Mouse (Mus musculus): ENCODE data around the gene Crocc2. TPM values are rescaled to one million over a fixed set of nuclear protein-coding genes. Genes with fewer than 3 reads are reported as not detected.

The Crocc2 gene
- polyA plus RNA-seq, 1 experiment: 0.32 TPM

- TF ChIP-seq CTCF (IDR thresholded peaks at IDR 0.05; ENCODE audit: borderline replicate concordance, insufficient read depth, low read length): no peak
- TF ChIP-seq POLR2A (IDR thresholded peaks at IDR 0.05; ENCODE audit: low read depth, low read length): no peak
- Histone ChIP-seq H3K4me3 (ENCODE audit: insufficient read depth, low read length) (no peak within 1 kb of the TSS), H3K27ac (ENCODE audit: insufficient read depth, low read length) (no peak within 1 kb of the TSS), H3K4me1 (ENCODE audit: control insufficient read depth, insufficient read depth, low read length) (no peaks in the 10 kb centered on the region)
Measured at GRCm38 (mm10) chr1:93160501-93161133, 7.9 kb upstream of the Crocc2 start, which contains the start of gene 2310007B03Rik. 2310007B03Rik (minus strand) TSS chr1:93160948.

- Histone ChIP-seq H3K27ac (ENCODE audit: insufficient read depth, low read length) (no peak overlapping the region), H3K4me3 (ENCODE audit: insufficient read depth, low read length) (no peak overlapping the region), H3K4me1 (ENCODE audit: control insufficient read depth, insufficient read depth, low read length) (no peaks in the 10 kb centered on the region)
- TF ChIP-seq POLR2A (IDR thresholded peaks at IDR 0.05; ENCODE audit: low read depth, low read length): no peak
- no peak for TF ChIP-seq CTCF (IDR thresholded peaks at IDR 0.05; ENCODE audit: borderline replicate concordance, insufficient read depth, low read length)
Measured at GRCm38 (mm10) chr1:93161350-93161749, 7.2 kb upstream of the Crocc2 start.

- H3K4me3 ChIP-seq (ENCODE audit: insufficient read depth, low read length): no peak overlapping the region
- no peaks in the 10 kb centered on the region for H3K4me1 ChIP-seq (ENCODE audit: control insufficient read depth, insufficient read depth, low read length)
- no peak overlapping the region for H3K27ac ChIP-seq (ENCODE audit: insufficient read depth, low read length)
- TF ChIP-seq POLR2A (IDR thresholded peaks at IDR 0.05; ENCODE audit: low read depth, low read length): no peak
Measured at GRCm38 (mm10) chr1:93161921-93162320, 6.6 kb upstream of the Crocc2 start.

- no peak overlapping the region for H3K4me3 ChIP-seq (ENCODE audit: insufficient read depth, low read length)
- TF ChIP-seq POLR2A (IDR thresholded peaks at IDR 0.05; ENCODE audit: low read depth, low read length) (no peak), CTCF (IDR thresholded peaks at IDR 0.05; ENCODE audit: borderline replicate concordance, insufficient read depth, low read length) (no peak)
- H3K27ac ChIP-seq (ENCODE audit: insufficient read depth, low read length): no peak overlapping the region
- no peaks in the 10 kb centered on the region for H3K4me1 ChIP-seq (ENCODE audit: control insufficient read depth, insufficient read depth, low read length)
Measured at GRCm38 (mm10) chr1:93162588-93162987, 5.9 kb upstream of the Crocc2 start.

- no peaks in the 10 kb centered on the region for H3K4me1 ChIP-seq (ENCODE audit: control insufficient read depth, insufficient read depth, low read length)
- H3K27ac ChIP-seq (ENCODE audit: insufficient read depth, low read length): no peak overlapping the region
- TF ChIP-seq CTCF (IDR thresholded peaks at IDR 0.05; ENCODE audit: borderline replicate concordance, insufficient read depth, low read length): no peak
- TF ChIP-seq POLR2A (IDR thresholded peaks at IDR 0.05; ENCODE audit: low read depth, low read length): no peak
- no peak overlapping the region for H3K4me3 ChIP-seq (ENCODE audit: insufficient read depth, low read length)
Measured at GRCm38 (mm10) chr1:93165447-93165846, 3.1 kb upstream of the Crocc2 start.

- Histone ChIP-seq H3K4me1 (ENCODE audit: control insufficient read depth, insufficient read depth, low read length) (no peaks in the 10 kb centered on the region), H3K27ac (ENCODE audit: insufficient read depth, low read length) (no peak overlapping the region), H3K4me3 (ENCODE audit: insufficient read depth, low read length) (no peak overlapping the region)
- TF ChIP-seq POLR2A (IDR thresholded peaks at IDR 0.05; ENCODE audit: low read depth, low read length) (no peak), CTCF (IDR thresholded peaks at IDR 0.05; ENCODE audit: borderline replicate concordance, insufficient read depth, low read length) (no peak)
Measured at GRCm38 (mm10) chr1:93166346-93167079, 2.0 kb upstream of the Crocc2 start.

GRCm38 (mm10) chr1:93173665-93174064, 5.1 kb downstream of the Crocc2 start:
- Histone ChIP-seq H3K4me3 (ENCODE audit: insufficient read depth, low read length) (no peak overlapping the region), H3K27ac (ENCODE audit: insufficient read depth, low read length) (peak overlapping the region; percentile 45), H3K4me1 (ENCODE audit: control insufficient read depth, insufficient read depth, low read length) (peaks cover 16% of the 10 kb centered on the region)
- TF ChIP-seq POLR2A (IDR thresholded peaks at IDR 0.05; ENCODE audit: low read depth, low read length): no peak
- TF ChIP-seq CTCF (IDR thresholded peaks at IDR 0.05; ENCODE audit: borderline replicate concordance, insufficient read depth, low read length): no peak

GRCm38 (mm10) chr1:93174399-93174798, 5.9 kb downstream of the Crocc2 start:
- Histone ChIP-seq H3K4me1 (ENCODE audit: control insufficient read depth, insufficient read depth, low read length) (peaks cover 16% of the 10 kb centered on the region), H3K27ac (ENCODE audit: insufficient read depth, low read length) (peak overlapping the region; percentile 45), H3K4me3 (ENCODE audit: insufficient read depth, low read length) (no peak overlapping the region)
- no peak for TF ChIP-seq POLR2A (IDR thresholded peaks at IDR 0.05; ENCODE audit: low read depth, low read length)
- peak; percentile 92 for TF ChIP-seq CTCF (IDR thresholded peaks at IDR 0.05; ENCODE audit: borderline replicate concordance, insufficient read depth, low read length)

GRCm38 (mm10) chr1:93175849-93176248, 7.3 kb downstream of the Crocc2 start:
- TF ChIP-seq POLR2A (IDR thresholded peaks at IDR 0.05; ENCODE audit: low read depth, low read length): no peak
- TF ChIP-seq CTCF (IDR thresholded peaks at IDR 0.05; ENCODE audit: borderline replicate concordance, insufficient read depth, low read length): no peak
- Histone ChIP-seq H3K4me1 (ENCODE audit: control insufficient read depth, insufficient read depth, low read length) (peaks cover 16% of the 10 kb centered on the region), H3K27ac (ENCODE audit: insufficient read depth, low read length) (peak overlapping the region; percentile 39; the same call in 1 of the 2 replicates), H3K4me3 (ENCODE audit: insufficient read depth, low read length) (no peak overlapping the region)

Data from embryonic fibroblast, embryonic 13.5 days (primary cell).